Mouse (Mus musculus): ENCODE measurements around the gene Fgfr2. TPM values are rescaled to one million over a fixed set of nuclear protein-coding genes. Genes with fewer than 3 reads are reported as not detected.
"Not testable (repeated sequence)": the region's sequence is repeated elsewhere in the genome, so short reads cannot be mapped to it uniquely, and the experiment has no call there.

Gene Fgfr2
- polyA plus RNA-seq, 1 experiment = 114 TPM

- DNase-seq = no peak
Measured at GRCm38 (mm10) chr7:130535174-130535573, 2588.0 kb downstream of the Fgfr2 start.

GRCm38 (mm10) chr7:130533316-130534260, 2589.6 kb downstream of the Fgfr2 start:
- H3K4me1 ChIP-seq (ENCODE audit: control insufficient read depth, insufficient read depth, low read length) = 0 out of 2 replicates have a peak, but pooled peaks cover 2% of the 10 kb centered on the region
- no peak overlapping the region for H3K4me3 ChIP-seq (replicated peaks; ENCODE audit: extremely low read depth, low read depth, low read length)
- peak; percentile 83 for DNase-seq
- WGBS = 37% methylated on average over 25 of the region's 25 CpGs
- no peak for TF ChIP-seq POLR2A (IDR thresholded peaks at IDR 0.05; ENCODE audit: borderline replicate concordance, extremely low read depth, low read depth, low read length)
- peak; percentile 98 for TF ChIP-seq CTCF (IDR thresholded peaks at IDR 0.05; ENCODE audit: insufficient read depth, low read length)

More at GRCm38 (mm10) chr7:130535174-130535573, 2588.0 kb downstream of the Fgfr2 start:
- 0 out of 2 replicates have a peak, but pooled peaks cover 2% of the 10 kb centered on the region for H3K4me1 ChIP-seq (ENCODE audit: control insufficient read depth, insufficient read depth, low read length)
- 76% methylated on average over 4 of the region's 4 CpGs for WGBS
- H3K4me3 ChIP-seq (replicated peaks; ENCODE audit: extremely low read depth, low read depth, low read length) = no peak overlapping the region
- TF ChIP-seq POLR2A (IDR thresholded peaks at IDR 0.05; ENCODE audit: borderline replicate concordance, extremely low read depth, low read depth, low read length) (no peak), CTCF (IDR thresholded peaks at IDR 0.05; ENCODE audit: insufficient read depth, low read length) (no peak)

GRCm38 (mm10) chr7:130531138-130531537, 2592.0 kb downstream of the Fgfr2 start:
- not testable (repeated sequence) for H3K4me1 ChIP-seq (ENCODE audit: control insufficient read depth, insufficient read depth, low read length); H3K4me3 ChIP-seq (replicated peaks; ENCODE audit: extremely low read depth, low read depth, low read length)
- WGBS = 94% methylated on average over 15 of the region's 15 CpGs

GRCm38 (mm10) chr7:130527306-130527705, 2595.8 kb downstream of the Fgfr2 start:
- TF ChIP-seq CTCF (IDR thresholded peaks at IDR 0.05; ENCODE audit: insufficient read depth, low read length) (no peak), POLR2A (IDR thresholded peaks at IDR 0.05; ENCODE audit: borderline replicate concordance, extremely low read depth, low read depth, low read length) (no peak)
- DNase-seq = no peak
- 76% methylated on average over 9 of the region's 9 CpGs for WGBS

More at GRCm38 (mm10) chr7:130531138-130531537, 2592.0 kb downstream of the Fgfr2 start:
- not testable (repeated sequence) for DNase-seq

GRCm38 (mm10) chr7:130523451-130523850, 2599.7 kb downstream of the Fgfr2 start:
- TF ChIP-seq POLR2A (IDR thresholded peaks at IDR 0.05; ENCODE audit: borderline replicate concordance, extremely low read depth, low read depth, low read length) (no peak), CTCF (IDR thresholded peaks at IDR 0.05; ENCODE audit: insufficient read depth, low read length) (no peak)
- no peak for DNase-seq
- Histone ChIP-seq H3K4me1 (ENCODE audit: control insufficient read depth, insufficient read depth, low read length) (no peaks in the 10 kb centered on the region; the same call in 1 of the 2 replicates), H3K4me3 (replicated peaks; ENCODE audit: extremely low read depth, low read depth, low read length) (no peak overlapping the region)
- WGBS = 74% methylated on average over 8 of the region's 8 CpGs

More at GRCm38 (mm10) chr7:130527306-130527705, 2595.8 kb downstream of the Fgfr2 start:
- Histone ChIP-seq H3K4me3 (replicated peaks; ENCODE audit: extremely low read depth, low read depth, low read length) (no peak overlapping the region), H3K4me1 (ENCODE audit: control insufficient read depth, insufficient read depth, low read length) (no peaks in the 10 kb centered on the region)

- no peaks in the 10 kb centered on the region; the same call in 1 of the 2 replicates for H3K4me1 ChIP-seq (ENCODE audit: control insufficient read depth, insufficient read depth, low read length)
- no peak for TF ChIP-seq CTCF (IDR thresholded peaks at IDR 0.05; ENCODE audit: insufficient read depth, low read length)
- TF ChIP-seq POLR2A (IDR thresholded peaks at IDR 0.05; ENCODE audit: borderline replicate concordance, extremely low read depth, low read depth, low read length) = no peak
- H3K4me3 ChIP-seq (replicated peaks; ENCODE audit: extremely low read depth, low read depth, low read length) = no peak overlapping the region
- no peak for DNase-seq
- WGBS = 76% methylated on average over 14 of the region's 14 CpGs
Measured at GRCm38 (mm10) chr7:130520812-130521422, 2602.2 kb downstream of the Fgfr2 start.

- no peaks in the 10 kb centered on the region; the same call in 1 of the 2 replicates for H3K4me1 ChIP-seq (ENCODE audit: control insufficient read depth, insufficient read depth, low read length)
- peak within 1 kb of the TSS; percentile 99 for H3K4me3 ChIP-seq (replicated peaks; ENCODE audit: extremely low read depth, low read depth, low read length)
- DNase-seq = no peak
- TF ChIP-seq POLR2A (IDR thresholded peaks at IDR 0.05; ENCODE audit: borderline replicate concordance, extremely low read depth, low read depth, low read length) = no peak
- TF ChIP-seq CTCF (IDR thresholded peaks at IDR 0.05; ENCODE audit: insufficient read depth, low read length) = no peak
- WGBS = 10% methylated on average over 20 of the region's 20 CpGs
Measured at GRCm38 (mm10) chr7:130520049-130520425, 2603.1 kb downstream of the Fgfr2 start, which contains the start of gene Ate1. TSS of gene Ate1 (minus strand) at chr7:130520369.

GRCm38 (mm10) chr7:130519096-130520048, 2603.8 kb downstream of the Fgfr2 start:
- Histone ChIP-seq H3K4me3 (replicated peaks; ENCODE audit: extremely low read depth, low read depth, low read length) (peak overlapping the region; percentile 99), H3K4me1 (ENCODE audit: control insufficient read depth, insufficient read depth, low read length) (no peaks in the 10 kb centered on the region; the same call in 1 of the 2 replicates)
- DNase-seq = peak; percentile 97
- under 1% methylated on average over 82 of the region's 90 CpGs for WGBS
- TF ChIP-seq POLR2A (IDR thresholded peaks at IDR 0.05; ENCODE audit: borderline replicate concordance, extremely low read depth, low read depth, low read length) (peak; percentile 67), CTCF (IDR thresholded peaks at IDR 0.05; ENCODE audit: insufficient read depth, low read length) (no peak)
